Mouse (Mus musculus) heart, adult 2 months (tissue): ENCODE measurements around the gene Pld1.

Experiments used
- CTCF ChIP-seq: fragments of 200-600 bp; IDR thresholded peaks from 2 replicates; pipeline ENCODE4 v1.8.1; 2022; ENCODE audit warnings: antibody characterized with exemption, mild to moderate bottlenecking, moderate library complexity
- EP300 ChIP-seq: fragments of 200-500 bp; IDR thresholded peaks from 2 replicates; pipeline ENCODE4 v1.6.1; 2011; ENCODE audit warnings: low read depth, low read length, control low read depth; ENCODE audit not compliant: insufficient read depth
- POLR2A ChIP-seq: fragments of 200-500 bp; IDR thresholded peaks from 2 replicates; pipeline ENCODE4 v1.6.1; 2011; ENCODE audit warnings: mild to moderate bottlenecking, low read depth, low read length, control low read depth; ENCODE audit not compliant: insufficient read depth

- no peak for TF ChIP-seq POLR2A
- no peak for TF ChIP-seq CTCF
- no peak for TF ChIP-seq EP300
Observed at GRCm38 (mm10) chr3:28175997-28176967, 237.8 kb downstream of the Pld1 start.
